Mouse (Mus musculus): ENCODE measurements around the gene Hdac2. TPM values are rescaled to one million over a fixed set of nuclear protein-coding genes. Genes with fewer than 3 reads are reported as not detected.

Gene Hdac2
- polyA plus RNA-seq (2012; ENCODE audit: low replicate concordance) = 16.8 and 20.0 TPM in 2 replicates

DNA sequence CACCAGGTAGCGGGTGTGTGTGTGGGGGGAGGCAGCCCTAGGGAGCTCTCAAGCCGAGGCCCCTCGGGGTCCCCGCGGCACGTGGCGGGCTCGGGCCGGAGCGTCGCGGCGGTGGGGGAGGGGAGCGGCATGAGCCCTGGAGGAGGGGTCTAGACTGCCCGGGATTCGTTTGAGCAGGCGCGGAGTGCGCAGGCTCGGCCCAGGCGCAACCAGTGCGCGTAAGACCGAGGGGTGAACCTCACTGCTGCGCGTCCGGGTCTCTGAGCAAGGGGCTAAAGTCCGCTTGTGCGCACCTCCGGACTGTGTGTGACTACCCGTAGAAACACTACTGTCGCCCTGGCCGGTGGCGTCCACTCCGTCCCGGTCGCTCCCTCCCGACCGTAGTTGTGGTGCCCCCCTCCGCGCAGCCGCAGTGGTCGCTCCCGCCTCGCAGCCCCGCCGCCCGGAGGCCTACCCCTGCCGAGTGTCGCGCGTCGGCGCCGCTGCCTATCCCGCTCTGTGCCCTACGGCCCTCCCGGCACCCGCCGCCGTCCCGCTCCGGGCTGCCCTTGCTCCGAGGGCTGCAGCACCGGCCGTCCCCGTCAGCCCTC, at the start of gene Hdac2:
Gene Hdac2 (plus strand): TSS at position 459 of the 590 bp plus-strand sequence.

Other genes with a start within 250 kb of the Hdac2 start
- gene Marcks, start 164.4 kb downstream of the Hdac2 start, polyA plus RNA-seq (2012; ENCODE audit: low replicate concordance) = 139 and 290 TPM in 2 replicates